Mouse (Mus musculus): ENCODE measurements around the gene Ppm1a. TPM values are rescaled to one million over a fixed set of nuclear protein-coding genes. Genes with fewer than 3 reads are reported as not detected.

Gene Ppm1a
- polyA plus RNA-seq, 1 experiment from 2014 or later: 59.5 TPM

DNA sequence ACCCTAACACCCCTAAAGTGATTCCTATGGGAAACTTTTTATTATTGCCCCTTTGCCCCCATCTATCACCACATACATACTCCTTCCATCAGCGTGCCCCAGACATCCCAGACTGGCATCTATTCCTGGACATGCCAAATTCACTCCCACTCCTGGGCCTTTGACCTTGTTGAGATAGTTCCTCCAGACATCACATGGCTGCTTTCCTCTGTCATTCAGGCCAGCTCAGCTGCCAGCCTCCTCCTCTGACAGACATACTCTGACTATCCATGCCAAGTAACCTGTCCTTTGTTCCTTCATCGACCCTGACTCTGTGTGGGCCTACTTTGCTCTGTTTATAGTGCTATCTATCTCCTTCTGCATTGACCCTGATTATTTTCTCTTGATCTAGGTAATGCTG lies 6.6 kb upstream of the Ppm1a start:
- no peak overlapping the region for H3K9ac ChIP-seq (ENCODE audit: low read length)
- H3K9me3 ChIP-seq (ENCODE audit: control insufficient read depth, low read length): no peaks in the 10 kb centered on the region
- H3K4me1 ChIP-seq (replicated peaks; ENCODE audit: control insufficient read depth, insufficient read depth, low read length): no peaks in the 10 kb centered on the region
- 94% methylated on average over 2 of the region's 2 CpGs for WGBS
- no peak overlapping the region for H3K27ac ChIP-seq (ENCODE audit: low read depth, low read length)
- ATAC-seq (replicated peaks; ENCODE audit: low FRiP score): no peak
- no peak overlapping the region for H3K4me3 ChIP-seq (ENCODE audit: low read depth, low read length)
- no peaks in the 10 kb centered on the region for H3K36me3 ChIP-seq (ENCODE audit: control insufficient read depth, insufficient read depth, low read length)
- no peaks in the 10 kb centered on the region for H3K27me3 ChIP-seq (ENCODE audit: control insufficient read depth, insufficient read depth, low read length)
- no peak overlapping the region for H3K4me2 ChIP-seq (ENCODE audit: low read depth, low read length, severe bottlenecking)
- no peak for DNase-seq (ENCODE audit: low spot score)

DNA sequence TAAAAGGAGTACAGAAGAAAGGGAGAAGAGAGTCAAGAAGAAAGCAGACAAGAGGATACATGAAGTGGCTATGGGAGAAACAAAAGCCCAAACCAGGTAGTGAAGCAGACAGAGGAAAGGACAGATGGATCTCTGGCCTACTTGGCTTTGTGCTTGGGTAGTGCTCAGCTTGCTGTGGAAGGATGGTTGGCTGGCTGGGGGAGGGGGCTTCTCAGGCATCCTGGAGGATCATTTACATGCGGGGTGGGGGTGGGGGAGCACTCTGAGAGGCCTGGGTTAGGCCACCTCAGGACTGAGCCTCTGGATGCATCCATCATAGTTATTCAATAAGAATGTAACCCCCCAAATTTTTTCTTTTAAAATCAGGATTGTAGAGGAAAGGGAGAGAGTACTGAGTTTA lies 341 bp downstream of the Ppm1a start:
- no peak overlapping the region for H3K27ac ChIP-seq (ENCODE audit: low read depth, low read length)
- peak; percentile 61 for DNase-seq (ENCODE audit: low spot score)
- 0% methylated on average over 1 of the region's 1 CpGs for WGBS
- H3K9ac ChIP-seq (ENCODE audit: low read length): no peak overlapping the region
- no peaks in the 10 kb centered on the region for H3K36me3 ChIP-seq (ENCODE audit: control insufficient read depth, insufficient read depth, low read length)
- peaks cover under 1% of the 10 kb centered on the region; the same call in 1 of the 2 replicates for H3K4me1 ChIP-seq (replicated peaks; ENCODE audit: control insufficient read depth, insufficient read depth, low read length)
- no peak for ATAC-seq (replicated peaks; ENCODE audit: low FRiP score)
- H3K4me2 ChIP-seq (ENCODE audit: low read depth, low read length, severe bottlenecking): no peak overlapping the region
- no peaks in the 10 kb centered on the region for H3K27me3 ChIP-seq (ENCODE audit: control insufficient read depth, insufficient read depth, low read length)
- H3K9me3 ChIP-seq (ENCODE audit: control insufficient read depth, low read length): no peaks in the 10 kb centered on the region
- H3K4me3 ChIP-seq (ENCODE audit: low read depth, low read length): no peak overlapping the region

DNA sequence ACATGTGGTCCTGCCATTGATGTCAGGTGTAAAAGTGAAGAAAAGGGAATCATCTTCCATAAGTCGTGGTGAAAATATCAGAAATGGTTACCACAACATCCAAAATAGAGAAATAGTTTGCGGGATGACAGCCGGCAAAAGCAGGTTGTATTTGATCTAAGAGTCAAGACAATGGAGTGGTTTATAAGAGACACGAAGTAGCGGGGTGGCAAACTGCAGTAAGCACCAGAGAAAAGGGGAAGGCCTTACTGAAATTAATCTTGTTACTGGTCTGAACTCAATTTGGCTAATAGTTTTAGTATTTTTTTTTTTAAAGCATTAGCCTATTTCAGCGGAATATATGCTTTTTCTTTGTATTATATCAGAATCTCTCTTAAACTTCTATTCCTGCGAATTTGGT lies 2.7 kb downstream of the Ppm1a start:
- 16% methylated on average over 7 of the region's 7 CpGs for WGBS
- DNase-seq (ENCODE audit: low spot score) (no peak), ATAC-seq (replicated peaks; ENCODE audit: low FRiP score) (no peak)
- no peak overlapping the region; the same call in 1 of the 2 replicates for H3K27ac ChIP-seq (ENCODE audit: low read depth, low read length)
- H3K4me2 ChIP-seq (ENCODE audit: low read depth, low read length, severe bottlenecking): peak overlapping the region; percentile 68; the same call in 1 of the 2 replicates
- no peaks in the 10 kb centered on the region for H3K27me3 ChIP-seq (ENCODE audit: control insufficient read depth, insufficient read depth, low read length)
- H3K4me1 ChIP-seq (replicated peaks; ENCODE audit: control insufficient read depth, insufficient read depth, low read length): peaks cover 4% of the 10 kb centered on the region; the same call in 1 of the 2 replicates
- no peaks in the 10 kb centered on the region for H3K9me3 ChIP-seq (ENCODE audit: control insufficient read depth, low read length)
- peak overlapping the region; percentile 93 for H3K4me3 ChIP-seq (ENCODE audit: low read depth, low read length)
- H3K36me3 ChIP-seq (ENCODE audit: control insufficient read depth, insufficient read depth, low read length): no peaks in the 10 kb centered on the region
- peak overlapping the region; percentile 96; the same call in 1 of the 2 replicates for H3K9ac ChIP-seq (ENCODE audit: low read length)

DNA sequence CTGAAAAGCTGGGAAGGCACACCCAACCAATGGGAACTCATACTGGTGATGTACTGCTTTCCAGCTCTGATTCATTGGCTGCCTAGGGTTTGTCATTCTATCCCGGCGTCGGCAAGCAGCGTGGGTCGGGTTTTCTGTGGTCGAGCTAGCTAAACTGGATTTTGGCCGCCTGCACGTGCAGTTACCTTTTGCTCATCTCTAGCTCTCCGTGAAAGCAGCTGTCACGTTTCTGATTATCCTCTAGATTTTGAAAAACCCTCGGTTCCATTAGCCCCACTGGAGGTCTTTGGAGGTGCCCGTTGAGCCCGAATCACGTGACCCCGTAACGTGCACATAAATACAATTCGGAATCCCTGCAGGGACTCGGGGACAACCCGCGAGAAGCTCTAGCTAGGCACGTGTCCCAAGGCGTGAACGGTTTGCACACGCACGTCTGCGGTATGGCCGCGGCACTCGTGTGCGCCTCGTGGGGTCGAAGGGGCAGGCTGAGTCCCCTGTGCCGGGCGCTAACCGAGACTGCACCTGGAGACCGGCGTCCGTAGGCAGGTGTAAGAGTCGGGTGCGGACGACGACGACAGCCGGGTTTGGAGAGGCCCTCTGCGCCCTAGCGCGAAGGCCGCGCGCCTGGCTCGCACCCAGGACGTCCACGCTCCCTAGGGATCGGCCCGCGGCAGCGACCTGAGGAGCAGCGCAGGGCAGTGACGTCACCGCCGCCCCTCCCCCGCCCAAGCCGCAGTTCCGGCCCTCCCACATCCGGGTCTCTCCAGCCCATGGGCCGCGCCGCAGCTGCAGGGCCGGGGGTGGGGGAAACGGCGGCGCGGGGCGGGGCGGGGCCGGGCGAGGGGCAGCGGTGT lies 3.3 kb downstream of the Ppm1a start:
- H3K36me3 ChIP-seq (ENCODE audit: control insufficient read depth, insufficient read depth, low read length): no peaks in the 10 kb centered on the region
- DNase-seq (ENCODE audit: low spot score) (peak; percentile 99), ATAC-seq (replicated peaks; ENCODE audit: low FRiP score) (peak; percentile 96)
- peak overlapping the region; percentile 91 for H3K27ac ChIP-seq (ENCODE audit: low read depth, low read length)
- H3K4me2 ChIP-seq (ENCODE audit: low read depth, low read length, severe bottlenecking): peak overlapping the region; percentile 68
- H3K27me3 ChIP-seq (ENCODE audit: control insufficient read depth, insufficient read depth, low read length): no peaks in the 10 kb centered on the region
- H3K9ac ChIP-seq (ENCODE audit: low read length): peak overlapping the region; percentile 96
- WGBS: under 1% methylated on average over 69 of the region's 78 CpGs
- no peaks in the 10 kb centered on the region for H3K9me3 ChIP-seq (ENCODE audit: control insufficient read depth, low read length)
- H3K4me3 ChIP-seq (ENCODE audit: low read depth, low read length): peak overlapping the region; percentile 93
- H3K4me1 ChIP-seq (replicated peaks; ENCODE audit: control insufficient read depth, insufficient read depth, low read length): peaks cover 4% of the 10 kb centered on the region; the same call in 1 of the 2 replicates

DNA sequence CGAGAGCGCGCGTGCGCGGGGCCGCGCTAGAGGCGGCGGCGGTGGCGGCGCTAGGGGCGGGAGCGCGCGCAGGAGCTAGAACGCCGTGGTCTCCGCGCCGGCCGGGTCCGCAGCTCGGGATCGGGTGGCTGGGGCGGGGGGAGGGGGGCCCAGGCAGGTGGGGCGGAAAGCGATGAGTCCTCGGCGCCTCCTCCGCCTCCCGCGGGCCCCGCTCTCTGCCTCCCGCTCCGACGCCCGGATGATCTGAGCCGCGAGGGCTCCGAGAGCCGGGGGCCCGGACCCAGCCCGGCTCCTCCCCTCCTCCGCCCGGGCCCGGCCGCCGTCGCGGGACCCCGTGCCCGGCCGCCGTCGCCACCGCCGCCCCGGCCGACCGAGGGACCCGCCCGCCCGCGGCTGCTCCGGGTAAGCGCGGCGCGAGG lies 4.0 kb downstream of the Ppm1a start:
- peak overlapping the region; percentile 91 for H3K27ac ChIP-seq (ENCODE audit: low read depth, low read length)
- ATAC-seq (replicated peaks; ENCODE audit: low FRiP score) (peak; percentile 86), DNase-seq (ENCODE audit: low spot score) (no peak)
- peak overlapping the region; percentile 68 for H3K4me2 ChIP-seq (ENCODE audit: low read depth, low read length, severe bottlenecking)
- under 1% methylated on average over 17 of the region's 71 CpGs for WGBS
- peaks cover 4% of the 10 kb centered on the region; the same call in 1 of the 2 replicates for H3K4me1 ChIP-seq (replicated peaks; ENCODE audit: control insufficient read depth, insufficient read depth, low read length)
- no peaks in the 10 kb centered on the region for H3K36me3 ChIP-seq (ENCODE audit: control insufficient read depth, insufficient read depth, low read length)
- H3K27me3 ChIP-seq (ENCODE audit: control insufficient read depth, insufficient read depth, low read length): no peaks in the 10 kb centered on the region
- peak overlapping the region; percentile 96 for H3K9ac ChIP-seq (ENCODE audit: low read length)
- no peaks in the 10 kb centered on the region for H3K9me3 ChIP-seq (ENCODE audit: control insufficient read depth, low read length)
- H3K4me3 ChIP-seq (ENCODE audit: low read depth, low read length): peak overlapping the region; percentile 93

DNA sequence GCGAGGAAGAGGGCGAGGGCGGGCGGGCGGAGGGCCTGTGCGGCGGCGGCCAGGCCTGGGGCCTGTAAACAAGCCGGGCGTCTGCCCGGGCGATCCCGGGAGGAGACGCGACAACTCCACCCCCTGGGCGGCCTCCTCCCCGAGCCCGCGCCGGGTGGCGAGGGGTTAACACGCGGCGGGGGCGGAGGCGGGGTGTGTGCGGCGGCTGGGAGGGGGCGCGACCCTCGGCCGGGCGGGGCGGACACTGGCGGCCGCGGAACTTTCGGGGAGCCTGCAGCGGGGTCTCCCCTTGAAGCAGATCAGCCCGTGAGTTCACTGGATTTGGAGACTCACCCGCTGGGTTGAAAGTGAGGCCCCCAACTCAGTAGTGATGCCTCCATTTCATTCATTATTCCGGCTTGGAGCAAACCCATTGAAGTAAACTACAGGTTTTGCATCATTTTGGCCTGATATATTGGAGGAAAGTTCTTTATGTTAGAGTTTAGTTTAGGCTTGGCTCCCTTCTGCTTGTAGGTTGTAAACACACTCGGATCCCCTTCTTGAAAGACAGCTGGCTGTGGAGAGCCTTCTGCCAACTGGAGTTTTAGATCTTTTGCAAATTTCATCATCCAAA lies 4.5 kb downstream of the Ppm1a start:
- Histone ChIP-seq H3K9ac (ENCODE audit: low read length) (peak overlapping the region; percentile 96), H3K4me2 (ENCODE audit: low read depth, low read length, severe bottlenecking) (peak overlapping the region; percentile 67), H3K36me3 (ENCODE audit: control insufficient read depth, insufficient read depth, low read length) (no peaks in the 10 kb centered on the region), H3K4me3 (ENCODE audit: low read depth, low read length) (peak overlapping the region; percentile 93), H3K4me1 (replicated peaks; ENCODE audit: control insufficient read depth, insufficient read depth, low read length) (peaks cover 4% of the 10 kb centered on the region; the same call in 1 of the 2 replicates), H3K27ac (ENCODE audit: low read depth, low read length) (peak overlapping the region; percentile 91), H3K9me3 (ENCODE audit: control insufficient read depth, low read length) (no peaks in the 10 kb centered on the region), H3K27me3 (ENCODE audit: control insufficient read depth, insufficient read depth, low read length) (no peaks in the 10 kb centered on the region)
- peak; percentile 86 for DNase-seq (ENCODE audit: low spot score)
- peak; percentile 70 for ATAC-seq (replicated peaks; ENCODE audit: low FRiP score)
- WGBS: 1% methylated on average over 39 of the region's 43 CpGs

DNA sequence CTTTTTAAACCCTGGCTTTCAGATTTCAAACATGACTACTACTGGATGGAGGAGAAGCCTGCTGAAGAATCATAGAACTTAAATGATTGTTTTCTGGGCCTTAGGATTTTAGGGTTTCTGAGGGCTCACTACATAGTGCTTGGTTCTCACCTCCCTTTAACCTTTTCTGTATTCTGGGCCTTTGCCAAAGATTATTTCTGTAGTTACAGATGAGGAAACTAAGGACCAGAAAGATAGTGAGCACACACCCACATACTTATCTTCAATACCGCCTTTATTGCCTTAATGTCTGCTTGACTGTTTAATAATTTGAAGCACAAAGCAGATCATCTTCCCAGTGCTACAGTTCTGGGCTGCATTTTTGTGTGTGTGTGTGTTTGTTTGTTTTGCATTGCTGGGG lies 5.2 kb downstream of the Ppm1a start:
- ATAC-seq (replicated peaks; ENCODE audit: low FRiP score) (no peak), DNase-seq (ENCODE audit: low spot score) (no peak)
- Histone ChIP-seq H3K27ac (ENCODE audit: low read depth, low read length) (no peak overlapping the region), H3K9ac (ENCODE audit: low read length) (peak overlapping the region; percentile 96; the same call in 1 of the 2 replicates), H3K4me2 (ENCODE audit: low read depth, low read length, severe bottlenecking) (peak overlapping the region; percentile 67), H3K9me3 (ENCODE audit: control insufficient read depth, low read length) (no peaks in the 10 kb centered on the region), H3K27me3 (ENCODE audit: control insufficient read depth, insufficient read depth, low read length) (no peaks in the 10 kb centered on the region), H3K4me1 (replicated peaks; ENCODE audit: control insufficient read depth, insufficient read depth, low read length) (peaks cover 4% of the 10 kb centered on the region; the same call in 1 of the 2 replicates), H3K4me3 (ENCODE audit: low read depth, low read length) (peak overlapping the region; percentile 93), H3K36me3 (ENCODE audit: control insufficient read depth, insufficient read depth, low read length) (no peaks in the 10 kb centered on the region)
- WGBS: 65% methylated on average over 1 of the region's 1 CpGs

DNA sequence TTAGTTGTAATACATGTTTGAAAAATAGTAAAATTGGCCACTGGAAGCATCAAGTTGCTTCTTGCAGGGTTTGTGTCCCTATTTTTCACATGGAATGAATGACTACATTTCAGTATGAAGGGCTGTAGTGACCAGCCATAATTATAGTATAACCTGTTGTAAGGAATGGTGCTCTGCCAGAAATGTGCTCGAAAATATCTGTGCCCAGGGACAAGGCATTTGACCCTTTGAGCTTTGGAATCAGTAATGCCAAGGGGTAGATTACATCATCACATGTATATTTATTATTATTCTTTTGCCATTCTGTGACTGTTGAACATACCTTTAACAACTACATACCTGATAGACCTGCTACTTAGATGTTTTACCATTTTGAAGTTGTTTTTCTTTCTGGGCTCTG lies 5.9 kb downstream of the Ppm1a start:
- no peak overlapping the region for H3K4me2 ChIP-seq (ENCODE audit: low read depth, low read length, severe bottlenecking)
- H3K36me3 ChIP-seq (ENCODE audit: control insufficient read depth, insufficient read depth, low read length): no peaks in the 10 kb centered on the region
- peaks cover 4% of the 10 kb centered on the region; the same call in 1 of the 2 replicates for H3K4me1 ChIP-seq (replicated peaks; ENCODE audit: control insufficient read depth, insufficient read depth, low read length)
- H3K27me3 ChIP-seq (ENCODE audit: control insufficient read depth, insufficient read depth, low read length): no peaks in the 10 kb centered on the region
- no peak overlapping the region for H3K9ac ChIP-seq (ENCODE audit: low read length)
- no peak overlapping the region for H3K27ac ChIP-seq (ENCODE audit: low read depth, low read length)
- WGBS: 68% methylated on average over 1 of the region's 1 CpGs
- no peaks in the 10 kb centered on the region for H3K9me3 ChIP-seq (ENCODE audit: control insufficient read depth, low read length)
- DNase-seq (ENCODE audit: low spot score): no peak
- ATAC-seq (replicated peaks; ENCODE audit: low FRiP score): no peak
- H3K4me3 ChIP-seq (ENCODE audit: low read depth, low read length): no peak overlapping the region

Data from forebrain, embryonic 11.5 days (tissue).